Mouse (Mus musculus) ES-Bruce4 (cell line): ENCODE measurements around the gene Nme8.

ENCODE experiments used
- CTCF ChIP-seq: IDR thresholded peaks from one replicate; pipeline ENCODE4 v1.8.1; 2011; ENCODE audit warnings: low read depth, low read length
- POLR2A ChIP-seq: IDR thresholded peaks from one replicate; pipeline ENCODE4 v1.8.1; 2011; ENCODE audit warnings: low read length; ENCODE audit not compliant: insufficient read depth

- TF ChIP-seq POLR2A (no peak), CTCF (no peak)
Measured at GRCm38 (mm10) chr13:19674025-19674424, 23.6 kb downstream of the Nme8 start.
